Mouse (Mus musculus): ENCODE results near the gene Ptpn22.
"Not testable (repeated sequence)": the region's sequence is repeated elsewhere in the genome, so short reads cannot be mapped to it uniquely, and the experiment has no call there.

Gene Ptpn22

GRCm38 (mm10) chr3:103858881-103859801 is at the start of gene Ptpn22:
TSS of gene Ptpn22 (plus strand) at chr3:103859795.
- DNase-seq = no peak

- no peak for DNase-seq
These were observed 49.8 kb upstream of the Ptpn22 start for GRCm38 (mm10) chr3:103809799-103810150.

GRCm38 (mm10) chr3:103810967-103811366 is 48.6 kb upstream of the Ptpn22 start:
- DNase-seq = no peak

GRCm38 (mm10) chr3:103827548-103827947 is 32.0 kb upstream of the Ptpn22 start:
- no peak for DNase-seq

GRCm38 (mm10) chr3:103829036-103829435 is 30.6 kb upstream of the Ptpn22 start:
- no peak for DNase-seq

GRCm38 (mm10) chr3:103830681-103831080 is 28.9 kb upstream of the Ptpn22 start:
- not testable (repeated sequence) for DNase-seq

GRCm38 (mm10) chr3:103831146-103831545 is 28.4 kb upstream of the Ptpn22 start:
- no peak for DNase-seq

- DNase-seq = no peak
These were observed 27.2 kb upstream of the Ptpn22 start, which contains the start of gene Bcl2l15 for GRCm38 (mm10) chr3:103832426-103832825. TSS of gene Bcl2l15 (plus strand) at chr3:103832601.

- DNase-seq = no peak
These were observed 25.6 kb upstream of the Ptpn22 start for GRCm38 (mm10) chr3:103834001-103834400.

- DNase-seq = no peak
These were observed 24.2 kb upstream of the Ptpn22 start for GRCm38 (mm10) chr3:103835272-103835950.

GRCm38 (mm10) chr3:103835951-103836310 is 23.7 kb upstream of the Ptpn22 start:
- no peak for DNase-seq

- DNase-seq = no peak
These were observed 23.1 kb upstream of the Ptpn22 start for GRCm38 (mm10) chr3:103836453-103836852.

- no peak for DNase-seq
These were observed 19.9 kb upstream of the Ptpn22 start for GRCm38 (mm10) chr3:103839711-103840110.

- not testable (repeated sequence) for DNase-seq
These were observed 19.4 kb upstream of the Ptpn22 start for GRCm38 (mm10) chr3:103840195-103840594.

- DNase-seq = not testable (repeated sequence)
These were observed 18.6 kb upstream of the Ptpn22 start for GRCm38 (mm10) chr3:103840946-103841345.

GRCm38 (mm10) chr3:103850644-103851363 is 8.8 kb upstream of the Ptpn22 start:
- DNase-seq = no peak

GRCm38 (mm10) chr3:103851481-103851880 is 8.1 kb upstream of the Ptpn22 start:
- no peak for DNase-seq

GRCm38 (mm10) chr3:103851882-103852281 is 7.7 kb upstream of the Ptpn22 start:
- no peak for DNase-seq

GRCm38 (mm10) chr3:103852565-103853299 is 6.9 kb upstream of the Ptpn22 start:
- DNase-seq = peak; percentile 18

GRCm38 (mm10) chr3:103853804-103854203 is 5.8 kb upstream of the Ptpn22 start:
- no peak for DNase-seq

GRCm38 (mm10) chr3:103857036-103857805 is 2.4 kb upstream of the Ptpn22 start:
- DNase-seq = no peak
